Mouse (Mus musculus) G1E (cell line): ENCODE measurements around the gene Ptrh1. TPM values are rescaled to one million over a fixed set of nuclear protein-coding genes. Genes with fewer than 3 reads are reported as not detected.

ENCODE experiments used
- ATAC-seq: 2 replicates; pipeline ENCODE4 v1.8.0; 2016; ENCODE audit warnings: mild to moderate bottlenecking; ENCODE audit not compliant: insufficient number of reproducible peaks, poor library complexity, low FRiP score, severe bottlenecking; ENCODE audit errors: extremely low read depth
- DNase-seq: peaks from one replicate; pipeline ENCODE4 v3.0.0; 2012; ENCODE audit warnings: low spot score
- H3K27me3 ChIP-seq: 2 replicates; pipeline ENCODE4 v1.6.1; 2012; ENCODE audit warnings: mild to moderate bottlenecking, low read length, inconsistent platforms; ENCODE audit not compliant: insufficient read depth
- H3K36me3 ChIP-seq: replicated peaks from 2 replicates; pipeline ENCODE3; 2012; ENCODE audit warnings: mild to moderate bottlenecking, inconsistent platforms
- H3K4me1 ChIP-seq: 2 replicates; pipeline ENCODE4 v1.6.1; 2012; ENCODE audit warnings: low read depth, low read length, inconsistent platforms, mixed read lengths; ENCODE audit not compliant: insufficient read depth
- H3K4me3 ChIP-seq: 2 replicates; pipeline ENCODE4 v1.5.1; 2012; ENCODE audit warnings: low read depth, mild to moderate bottlenecking, inconsistent platforms, low read length, moderate library complexity, mixed read lengths
- H3K9me3 ChIP-seq: replicated peaks from 2 replicates; pipeline ENCODE4 v1.6.1; 2012; ENCODE audit warnings: inconsistent platforms
- CTCF ChIP-seq: IDR thresholded peaks from 2 replicates; pipeline ENCODE4 v1.5.1; 2012; ENCODE audit warnings: low read depth, low read length, inconsistent platforms, mixed read lengths
- GATA1 ChIP-seq: IDR thresholded peaks from 2 replicates; pipeline ENCODE4 v1.6.1; 2012; ENCODE audit warnings: borderline replicate concordance, low read length, inconsistent platforms, mixed read lengths
- GATA2 ChIP-seq: IDR thresholded peaks from 2 replicates; pipeline ENCODE4 v1.6.1; 2012; ENCODE audit warnings: low read depth, low read length, inconsistent platforms, borderline replicate concordance
- POLR2AphosphoS5 ChIP-seq: IDR thresholded peaks from 2 replicates; pipeline ENCODE4 v1.6.1; 2012; ENCODE audit warnings: low read depth, low read length, inconsistent platforms; ENCODE audit not compliant: insufficient replicate concordance
- TAL1 ChIP-seq: conservative IDR thresholded peaks from 2 replicates; pipeline ENCODE4 v1.6.1; 2012; ENCODE audit warnings: low read depth, low read length, inconsistent platforms, mixed read lengths
- polyA plus RNA-seq: library from polyadenylated mRNA; stranded (reverse); fragments of >175 nt; gene quantifications from 2 replicates; pipeline ENCODE4 v1.2.3, GENCODE M21; 2012
- total RNA-seq, 2 experiments: library from RNA; stranded (forward) in 1 of 2; stranded (reverse) in 1 of 2; fragments of 200-1000 nt in 1 of 2; fragments of >200 nt in 1 of 2; fragmentation: Nextera tagmentation in 1 of 2; gene quantifications; 2 replicates each; pipeline ENCODE4 v1.2.3; 2014 to 2017

Ptrh1 gene
- total and polyA plus RNA-seq, 3 experiments: 3.4 to 5.0 (median 4.3) TPM

DNA sequence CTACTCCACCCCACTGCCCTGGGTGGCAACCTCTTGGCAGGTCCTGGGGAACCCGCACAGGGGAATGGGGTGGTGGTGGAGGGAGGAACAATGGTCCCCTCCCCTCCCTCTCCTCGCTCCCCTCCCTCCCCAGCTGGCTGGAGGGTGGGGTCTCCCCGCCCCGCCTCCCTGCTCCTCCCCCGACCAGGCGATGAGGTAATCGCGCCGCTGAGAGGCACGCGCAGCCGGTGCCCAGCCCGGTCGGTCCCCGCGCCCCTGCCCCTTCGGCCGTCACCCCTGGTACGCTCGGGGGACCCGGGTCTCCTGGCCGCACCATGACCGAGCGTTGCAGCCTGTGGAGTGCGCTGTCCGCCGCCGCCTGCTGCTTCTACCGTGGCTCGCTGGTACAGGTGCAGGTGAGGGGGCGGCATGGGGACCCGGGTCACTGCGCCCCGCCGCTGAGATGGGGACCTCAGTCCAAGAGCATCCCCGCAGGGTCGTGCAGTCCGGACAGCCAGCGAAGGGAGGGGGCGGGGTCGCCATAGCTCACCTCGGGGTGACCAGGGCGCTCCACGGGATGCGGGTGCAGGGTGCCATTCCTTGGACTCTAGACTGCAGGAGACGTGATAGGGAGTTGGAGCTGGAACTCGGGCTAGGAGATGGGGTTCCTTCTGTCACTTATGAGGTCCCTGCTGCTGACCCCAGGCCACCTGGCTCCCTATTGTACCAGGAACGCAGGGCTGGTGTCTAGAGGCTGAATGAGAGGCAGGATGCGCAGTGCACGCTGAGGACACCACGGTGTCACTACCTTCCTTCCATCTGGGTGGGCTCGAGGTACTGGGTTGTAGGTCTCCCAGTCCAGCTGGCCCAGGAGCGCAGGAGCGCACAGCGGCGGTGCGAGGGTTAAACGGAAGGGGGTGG, 34.1 kb upstream of the Ptrh1 start:
- Histone ChIP-seq H3K36me3 (no peaks in the 10 kb centered on the region), H3K4me3 (no peak overlapping the region), H3K4me1 (peaks cover 5% of the 10 kb centered on the region; the same call in 1 of the 2 replicates), H3K9me3 (no peaks in the 10 kb centered on the region), H3K27me3 (peaks cover 61% of the 10 kb centered on the region)
- ATAC-seq: no peak
- DNase-seq: no peak
- TF ChIP-seq GATA2 (no peak), CTCF (no peak), GATA1 (no peak), TAL1 (no peak), POLR2AphosphoS5 (no peak)

DNA sequence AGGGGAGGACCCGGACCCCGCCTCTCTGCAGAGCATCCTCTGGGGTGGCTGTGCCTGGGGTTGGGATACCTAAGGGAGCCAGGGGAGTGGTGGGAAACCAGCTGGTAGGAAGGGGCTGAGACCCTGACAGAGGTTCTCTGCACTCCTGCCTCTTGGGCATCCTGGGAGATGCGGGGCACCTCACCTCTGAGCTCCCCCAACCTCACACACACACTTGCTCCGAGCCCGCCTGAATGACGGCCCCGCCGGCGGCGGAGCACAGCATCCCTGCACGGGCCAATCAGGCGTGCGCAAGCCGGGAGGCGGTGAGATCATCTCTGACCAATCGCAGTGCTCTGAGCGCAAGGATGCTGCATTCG, 33.4 kb upstream of the Ptrh1 start:
- peaks cover 64% of the 10 kb centered on the region for H3K27me3 ChIP-seq
- DNase-seq (no peak), ATAC-seq (no peak)
- H3K4me3 ChIP-seq: no peak overlapping the region
- no peaks in the 10 kb centered on the region for H3K9me3 ChIP-seq
- peaks cover 5% of the 10 kb centered on the region; the same call in 1 of the 2 replicates for H3K4me1 ChIP-seq
- H3K36me3 ChIP-seq: no peaks in the 10 kb centered on the region
- no peak for TF ChIP-seq TAL1
- TF ChIP-seq CTCF: no peak
- TF ChIP-seq GATA1: no peak
- no peak for TF ChIP-seq GATA2
- no peak for TF ChIP-seq POLR2AphosphoS5

DNA sequence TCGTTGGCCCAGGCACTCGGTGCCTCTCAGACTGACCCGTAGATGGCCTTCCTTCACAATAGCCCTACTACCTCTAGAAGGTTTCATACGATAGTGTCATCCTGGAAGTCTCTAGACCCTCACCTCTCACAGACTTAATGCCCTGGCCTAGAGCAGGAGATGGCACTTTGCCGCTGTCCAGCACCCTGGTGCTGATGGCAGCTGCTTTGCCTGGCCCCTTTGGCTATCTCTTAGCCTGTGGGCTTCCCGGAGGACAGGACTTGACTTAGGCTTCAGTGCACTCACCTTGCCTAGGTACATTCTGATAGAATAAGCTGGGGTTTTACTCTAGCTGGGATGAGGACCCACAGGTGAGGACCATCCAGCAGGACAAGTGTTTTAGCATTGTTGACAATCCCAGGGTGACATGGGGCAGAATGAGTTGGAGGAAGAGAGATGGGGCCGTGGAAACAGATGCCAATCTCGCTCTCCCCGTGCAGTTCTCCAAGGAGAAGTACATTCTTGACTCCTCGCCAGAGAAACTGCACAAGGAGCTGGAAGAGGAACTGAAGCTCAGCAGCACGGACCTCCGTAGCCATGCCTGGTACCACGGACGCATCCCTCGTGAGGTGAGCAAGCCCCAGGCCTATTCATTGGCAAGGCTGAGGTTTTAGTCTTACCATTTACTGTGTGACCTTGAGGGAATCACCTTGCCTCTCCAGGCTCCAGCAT, 31.2 kb upstream of the Ptrh1 start:
- H3K4me1 ChIP-seq: peaks cover 5% of the 10 kb centered on the region; the same call in 1 of the 2 replicates
- peaks cover 60% of the 10 kb centered on the region for H3K27me3 ChIP-seq
- no peak for TF ChIP-seq GATA1
- no peak for TF ChIP-seq CTCF
- TF ChIP-seq TAL1: no peak
- TF ChIP-seq GATA2: no peak
- no peak for TF ChIP-seq POLR2AphosphoS5
- DNase-seq (peak; percentile 41), ATAC-seq (no peak)
- no peak overlapping the region for H3K4me3 ChIP-seq
- H3K9me3 ChIP-seq: no peaks in the 10 kb centered on the region
- no peaks in the 10 kb centered on the region for H3K36me3 ChIP-seq

DNA sequence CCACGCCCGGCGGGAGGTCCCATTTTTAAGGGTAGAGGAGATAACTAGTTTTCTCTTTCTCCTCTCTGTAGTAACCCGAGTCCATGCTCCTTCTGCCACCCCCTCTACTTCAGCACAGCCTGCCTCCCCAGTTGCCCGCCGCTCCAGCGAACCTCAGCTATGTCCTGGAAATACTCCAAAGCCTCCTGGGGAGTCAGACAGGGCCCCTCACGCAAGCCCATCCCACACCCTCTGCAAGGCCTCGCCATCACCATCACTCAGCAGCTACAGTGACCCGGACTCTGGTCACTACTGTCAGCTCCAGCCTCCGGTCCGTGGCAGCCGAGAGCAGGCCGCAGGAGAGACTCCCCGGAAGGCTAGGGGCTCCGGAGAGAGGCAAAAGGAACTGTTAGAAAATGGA, 26.5 kb upstream of the Ptrh1 start:
- Histone ChIP-seq H3K4me3 (no peak overlapping the region), H3K9me3 (no peaks in the 10 kb centered on the region), H3K36me3 (no peaks in the 10 kb centered on the region), H3K4me1 (peaks cover 4% of the 10 kb centered on the region; the same call in 1 of the 2 replicates), H3K27me3 (peaks cover 47% of the 10 kb centered on the region)
- TF ChIP-seq CTCF (no peak), GATA2 (no peak), TAL1 (no peak)
- ATAC-seq: no peak
- DNase-seq: no peak

DNA sequence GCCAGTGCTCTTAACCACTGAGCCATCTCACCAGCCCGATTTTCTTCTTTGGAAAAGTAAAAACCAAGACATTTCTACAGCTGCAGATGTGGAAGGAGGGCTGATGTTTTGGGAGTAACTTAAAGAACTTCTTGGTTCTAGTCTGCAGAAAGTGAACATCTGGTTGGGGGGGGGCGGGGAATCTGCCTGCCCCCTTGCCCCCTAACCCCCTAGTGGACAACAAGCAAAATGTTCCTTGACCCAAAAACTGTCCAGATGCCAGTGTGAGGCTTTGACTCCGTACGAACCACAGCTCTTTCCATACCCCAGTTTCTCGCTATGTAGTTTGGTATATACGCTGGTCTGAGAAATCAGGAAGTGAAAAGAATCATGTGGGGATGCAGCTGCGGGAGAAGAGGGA, 25.4 kb upstream of the Ptrh1 start:
- DNase-seq (no peak), ATAC-seq (no peak)
- H3K4me3 ChIP-seq: no peak overlapping the region
- TF ChIP-seq TAL1 (no peak), CTCF (no peak), GATA2 (no peak), GATA1 (no peak), POLR2AphosphoS5 (no peak)
- no peaks in the 10 kb centered on the region for H3K36me3 ChIP-seq
- H3K27me3 ChIP-seq: peaks cover 48% of the 10 kb centered on the region
- peaks cover 4% of the 10 kb centered on the region; the same call in 1 of the 2 replicates for H3K4me1 ChIP-seq
- H3K9me3 ChIP-seq: no peaks in the 10 kb centered on the region

DNA sequence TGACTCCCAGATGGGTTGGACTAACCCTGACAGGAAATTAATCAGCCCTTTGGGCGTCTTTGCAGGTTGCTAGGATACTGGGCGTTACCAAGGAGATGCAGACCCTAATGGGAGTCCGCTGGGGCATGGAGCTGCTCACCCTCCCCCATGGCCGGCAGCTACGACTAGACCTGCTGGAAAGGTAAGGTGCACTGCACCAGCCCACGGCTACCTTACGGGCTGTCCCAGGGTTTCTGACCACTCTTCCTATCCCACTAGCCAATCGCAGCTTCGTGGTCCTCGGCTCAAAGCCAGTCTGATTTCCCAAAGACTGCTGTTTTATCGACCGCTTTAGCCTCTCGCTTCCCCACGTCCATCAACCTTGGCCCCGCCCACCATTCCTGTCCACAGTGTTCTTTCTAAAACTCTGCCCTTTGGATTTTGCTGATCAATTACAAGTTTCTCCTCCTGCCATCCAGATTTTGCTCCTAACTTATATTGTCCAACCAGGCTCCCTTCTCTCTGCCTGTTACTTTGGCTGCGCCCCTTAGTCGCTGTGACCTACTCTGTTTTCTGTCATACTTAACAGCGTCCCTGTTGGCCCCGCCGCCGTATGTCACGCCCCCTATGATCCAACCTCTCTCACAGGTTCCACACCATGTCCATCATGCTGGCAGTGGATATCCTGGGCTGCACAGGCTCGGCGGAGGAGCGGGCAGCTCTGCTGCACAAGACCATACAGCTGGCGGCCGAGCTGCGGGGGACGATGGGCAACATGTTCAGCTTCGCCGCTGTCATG, 24.5 kb upstream of the Ptrh1 start:
- H3K4me3 ChIP-seq: no peak overlapping the region
- DNase-seq: no peak

More for the DNA sequence above, 24.5 kb upstream of the Ptrh1 start:
- Histone ChIP-seq H3K4me1 (peaks cover 4% of the 10 kb centered on the region; the same call in 1 of the 2 replicates), H3K36me3 (no peaks in the 10 kb centered on the region), H3K9me3 (no peaks in the 10 kb centered on the region), H3K27me3 (peaks cover 45% of the 10 kb centered on the region)
- ATAC-seq: no peak
- TF ChIP-seq GATA1 (no peak), POLR2AphosphoS5 (no peak), TAL1 (no peak), GATA2 (no peak), CTCF (no peak)
